Mouse (Mus musculus) kidney, embryonic 15.5 days (tissue): ENCODE results near the gene Reep6. TPM values are rescaled to one million over a fixed set of nuclear protein-coding genes. Genes with fewer than 3 reads are reported as not detected.
"Not testable (repeated sequence)": the region's sequence is repeated elsewhere in the genome, so short reads cannot be mapped to it uniquely, and the experiment has no call there.

Source experiments
- ATAC-seq: fragments of 200-750 bp; cut with Nextera tagmentation; replicated peaks from 2 replicates; pipeline ENCODE4 v1.8.0; 2017; ENCODE audit warnings: moderate TSS enrichment; ENCODE audit not compliant: low FRiP score
- H3K27ac ChIP-seq: fragments of 300-500 bp; sonication (generic); 2 replicates; pipeline ENCODE4 v1.5.1; 2015; ENCODE audit warnings: mild to moderate bottlenecking, inconsistent platforms
- H3K27me3 ChIP-seq: fragments of 300-500 bp; sonication (generic); 2 replicates; pipeline ENCODE4 v1.6.1; 2015; ENCODE audit warnings: inconsistent platforms
- H3K36me3 ChIP-seq: fragments of 300-500 bp; sonication (generic); 2 replicates; pipeline ENCODE4 v1.6.1; 2015; ENCODE audit warnings: inconsistent platforms
- H3K4me1 ChIP-seq: fragments of 300-500 bp; sonication (generic); 2 replicates; pipeline ENCODE4 v1.6.1; 2015; ENCODE audit warnings: inconsistent platforms
- H3K4me2 ChIP-seq: fragments of 300-500 bp; sonication (generic); 2 replicates; pipeline ENCODE4 v1.6.1; 2015; ENCODE audit warnings: moderate library complexity, mild to moderate bottlenecking, inconsistent platforms
- H3K4me3 ChIP-seq: fragments of 300-500 bp; sonication (generic); replicated peaks from 2 replicates; pipeline ENCODE4 v1.5.1; 2015; ENCODE audit warnings: mild to moderate bottlenecking, inconsistent platforms
- H3K9ac ChIP-seq: fragments of 300-500 bp; sonication (generic); 2 replicates; pipeline ENCODE4 v1.6.1; 2015; ENCODE audit warnings: mild to moderate bottlenecking, inconsistent platforms
- H3K9me3 ChIP-seq: fragments of 300-500 bp; sonication (generic); replicated peaks from 2 replicates; pipeline ENCODE4 v1.6.1; 2016; ENCODE audit warnings: inconsistent platforms
- WGBS: fragments of 180-500 bp; shearing (Covaris S2); methylation state at CpG from one replicate; pipeline ENCODE4 v1.1.7; 2015; ENCODE audit warnings: mixed read lengths; 5-methylcytosine and 5-hydroxymethylcytosine counted together
- polyA plus RNA-seq: library from polyadenylated mRNA; unstranded; fragments of >200 nt; fragmentation: Nextera tagmentation; extraction: Ambion mirVana; gene quantifications from 2 replicates; pipeline ENCODE4 v1.2.1, GENCODE M21; 2015

Reep6 gene
- polyA plus RNA-seq, 1 experiment from 2014 or later = 10.5 TPM

DNA sequence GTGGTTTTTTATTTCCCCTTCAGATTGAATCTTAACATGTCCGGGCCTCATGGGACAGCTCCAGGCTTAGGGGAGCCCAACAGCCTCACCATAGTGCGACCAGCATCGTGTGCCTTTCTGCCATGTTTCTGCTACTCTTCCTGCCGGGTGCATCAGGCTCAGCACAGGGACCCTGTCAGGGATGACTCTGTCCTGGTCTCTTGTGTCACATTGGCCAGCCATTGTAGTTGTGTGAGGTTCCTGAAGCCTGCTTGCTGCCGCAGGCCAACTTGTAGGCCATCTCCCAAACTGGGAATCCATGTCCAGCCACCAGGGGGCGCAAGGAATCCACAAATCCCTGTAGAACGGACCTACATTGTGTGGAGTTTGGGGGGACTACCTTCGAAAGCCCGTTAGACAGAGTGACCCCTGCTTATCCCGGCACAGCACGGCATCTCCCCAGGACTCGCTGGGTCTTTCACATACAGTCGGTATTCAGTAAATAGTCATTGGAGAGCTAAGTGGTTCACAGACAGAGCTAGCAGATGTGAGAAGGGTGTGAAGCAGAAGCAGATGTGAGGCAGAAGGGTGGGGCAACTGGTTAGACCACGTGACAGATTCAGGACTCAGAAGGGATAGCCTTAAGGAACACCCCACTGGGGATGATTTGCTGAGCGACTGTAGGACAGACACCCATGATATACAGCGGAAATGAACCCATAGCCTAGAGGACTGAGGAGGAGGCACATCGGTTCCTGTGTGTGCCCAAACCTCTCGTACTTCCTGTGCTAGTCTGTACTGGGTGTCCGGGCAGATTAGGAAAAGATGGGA lies 10.4 kb downstream of the Reep6 start:
- H3K27me3 ChIP-seq = peaks cover 58% of the 10 kb centered on the region
- no peaks in the 10 kb centered on the region for H3K9me3 ChIP-seq
- ATAC-seq = no peak
- H3K4me2 ChIP-seq = peak overlapping the region; percentile 25; the same call in 1 of the 2 replicates
- H3K36me3 ChIP-seq = no peaks in the 10 kb centered on the region
- peaks cover 48% of the 10 kb centered on the region for H3K4me1 ChIP-seq
- H3K27ac ChIP-seq = no peak overlapping the region
- no peak overlapping the region for H3K9ac ChIP-seq
- H3K4me3 ChIP-seq = peak overlapping the region; percentile 10
- 20% methylated on average over 19 of the region's 19 CpGs for WGBS

DNA sequence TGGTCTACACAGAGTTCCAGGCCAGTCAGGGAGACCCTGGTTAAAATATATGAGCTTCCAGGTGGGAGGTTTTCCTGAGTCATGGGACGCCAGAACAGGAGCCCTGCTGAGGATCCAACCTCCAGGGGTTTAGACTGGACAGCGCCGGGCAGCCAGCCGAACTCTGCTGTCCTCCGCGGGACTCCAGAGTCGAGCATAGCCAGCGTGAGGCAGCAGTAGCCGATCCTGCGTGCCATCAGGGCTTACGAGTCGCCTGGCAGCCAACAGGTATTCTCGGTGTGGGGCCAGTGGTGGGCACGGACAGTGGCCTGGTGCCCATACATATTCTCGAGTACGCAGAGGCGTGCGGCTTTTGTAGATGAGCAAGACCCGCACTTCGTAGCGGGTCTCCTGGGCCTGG lies 11.3 kb downstream of the Reep6 start:
- 15% methylated on average over 21 of the region's 21 CpGs for WGBS
- Histone ChIP-seq H3K9ac (no peak overlapping the region), H3K27ac (no peak overlapping the region), H3K4me1 (peaks cover 52% of the 10 kb centered on the region), H3K4me3 (no peak overlapping the region), H3K4me2 (no peak overlapping the region), H3K27me3 (peaks cover 67% of the 10 kb centered on the region), H3K36me3 (no peaks in the 10 kb centered on the region), H3K9me3 (no peaks in the 10 kb centered on the region)
- ATAC-seq = no peak

DNA sequence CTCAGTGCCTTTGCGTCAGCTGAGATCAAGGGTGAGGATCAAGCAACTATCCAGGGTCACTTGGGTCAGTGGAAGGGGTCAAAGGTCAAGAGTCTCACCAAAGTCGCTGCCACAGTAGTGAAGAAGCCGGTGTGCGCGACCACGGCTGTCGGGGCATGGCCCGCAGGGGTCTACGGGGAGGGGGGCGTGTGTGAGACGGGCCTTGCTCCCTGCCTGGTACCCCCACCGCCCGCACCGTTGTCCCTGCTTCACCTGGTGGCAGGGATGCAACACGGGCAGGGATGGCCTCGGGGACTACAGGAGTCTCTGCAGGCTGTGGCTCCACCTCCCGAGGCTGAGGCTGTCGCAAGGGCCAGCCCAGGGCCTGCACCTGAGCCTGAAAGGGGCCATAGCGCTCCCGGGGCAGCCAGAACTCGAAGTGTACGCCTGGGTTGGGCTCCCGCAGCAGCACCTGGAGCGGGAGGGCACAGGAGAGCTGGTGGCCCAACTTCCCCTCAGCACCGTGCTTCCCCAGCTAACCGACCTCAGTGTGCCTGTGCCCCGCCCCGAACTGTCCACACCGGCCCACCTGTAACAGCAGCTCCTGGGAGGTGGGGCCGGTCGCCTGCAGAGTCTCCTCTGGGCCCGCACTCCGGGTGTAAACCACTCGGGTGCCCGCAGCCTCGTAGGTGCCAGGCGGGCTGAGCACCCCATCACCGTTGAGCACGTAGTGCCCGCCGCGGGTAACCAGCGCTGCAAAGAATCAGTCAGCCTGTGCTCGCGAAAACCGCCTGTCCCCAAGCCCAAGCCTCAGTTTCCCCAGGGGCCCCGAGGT lies 11.9 kb downstream of the Reep6 start:
- no peak for ATAC-seq
- H3K9ac ChIP-seq = no peak overlapping the region
- no peak overlapping the region for H3K27ac ChIP-seq
- no peaks in the 10 kb centered on the region for H3K36me3 ChIP-seq
- H3K9me3 ChIP-seq = no peaks in the 10 kb centered on the region
- H3K4me3 ChIP-seq = peak overlapping the region; percentile 37
- H3K4me2 ChIP-seq = peak overlapping the region; percentile 63
- H3K4me1 ChIP-seq = peaks cover 52% of the 10 kb centered on the region
- 4% methylated on average over 47 of the region's 47 CpGs for WGBS
- H3K27me3 ChIP-seq = peaks cover 74% of the 10 kb centered on the region

DNA sequence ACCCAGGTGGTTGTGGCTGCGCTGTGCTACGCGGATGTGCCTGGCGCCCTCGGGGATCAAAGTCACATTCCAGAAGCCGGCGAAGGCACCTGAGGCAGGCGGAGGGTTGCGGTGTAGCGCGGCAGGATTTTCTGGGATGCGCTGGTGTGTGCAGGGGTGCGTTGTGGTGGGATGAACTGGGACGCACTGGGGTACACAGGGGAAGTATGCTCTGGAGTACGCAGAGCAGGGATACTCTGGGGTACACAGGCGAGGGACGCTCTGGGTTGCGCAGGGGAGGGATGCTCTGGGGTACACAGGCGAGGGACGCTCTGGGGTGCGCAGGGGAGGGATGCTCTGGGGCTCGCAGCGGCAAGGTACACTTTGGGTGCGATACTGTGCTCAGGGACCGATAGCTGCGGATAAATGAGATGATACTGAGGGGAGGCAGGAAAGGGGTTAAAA lies 12.6 kb downstream of the Reep6 start:
- 3% methylated on average over 26 of the region's 26 CpGs for WGBS
- H3K27ac ChIP-seq = no peak overlapping the region
- no peaks in the 10 kb centered on the region for H3K9me3 ChIP-seq
- no peak overlapping the region for H3K9ac ChIP-seq
- 0 out of 2 replicates have a peak, but pooled peaks have one; percentile 5 for ATAC-seq
- H3K4me1 ChIP-seq = peaks cover 53% of the 10 kb centered on the region
- peak overlapping the region; percentile 63 for H3K4me2 ChIP-seq
- peaks cover 80% of the 10 kb centered on the region for H3K27me3 ChIP-seq
- H3K36me3 ChIP-seq = no peaks in the 10 kb centered on the region
- H3K4me3 ChIP-seq = peak overlapping the region; percentile 37

DNA sequence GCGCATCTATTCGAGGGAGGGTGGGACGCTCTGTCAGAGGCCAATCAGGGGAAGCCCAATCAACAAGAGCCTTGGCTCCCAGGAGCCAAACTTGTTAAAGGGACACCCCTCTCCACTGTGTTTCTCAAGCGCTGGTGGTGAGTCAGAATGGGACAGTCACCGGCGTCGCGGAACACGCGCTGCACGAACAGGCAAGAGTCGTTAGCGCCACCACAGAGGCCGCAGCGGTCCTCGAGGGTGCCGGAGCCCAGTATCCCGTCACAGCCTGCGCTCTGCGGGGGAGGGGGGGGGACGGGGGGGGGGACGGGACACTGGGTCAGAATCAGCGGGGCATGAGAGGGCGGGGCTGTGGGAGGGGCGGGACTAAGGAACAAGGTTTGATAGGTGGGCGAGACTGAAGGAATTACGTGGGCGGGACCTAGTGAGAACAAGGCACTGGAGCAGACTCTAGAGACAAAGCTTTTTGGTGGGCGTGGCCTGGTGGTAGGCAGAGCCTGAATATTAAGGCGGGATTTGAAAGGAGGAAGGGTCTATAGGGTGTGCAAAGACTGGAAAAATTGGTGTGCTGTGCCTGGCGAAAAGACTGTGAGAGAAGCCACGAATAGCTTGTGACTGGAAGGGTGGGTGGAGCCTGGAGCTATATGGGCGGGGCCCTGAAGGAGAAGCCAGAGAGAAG lies 13.1 kb downstream of the Reep6 start:
- 1% methylated on average over 28 of the region's 33 CpGs for WGBS
- peak; percentile 68 for ATAC-seq
- Histone ChIP-seq H3K27ac (no peak overlapping the region), H3K27me3 (peaks cover 86% of the 10 kb centered on the region), H3K36me3 (no peaks in the 10 kb centered on the region), H3K4me1 (peaks cover 59% of the 10 kb centered on the region), H3K9me3 (no peaks in the 10 kb centered on the region), H3K4me2 (peak overlapping the region; percentile 63), H3K9ac (0 out of 2 replicates have a peak overlapping the region, but pooled peaks have one; percentile 8), H3K4me3 (peak overlapping the region; percentile 37)

DNA sequence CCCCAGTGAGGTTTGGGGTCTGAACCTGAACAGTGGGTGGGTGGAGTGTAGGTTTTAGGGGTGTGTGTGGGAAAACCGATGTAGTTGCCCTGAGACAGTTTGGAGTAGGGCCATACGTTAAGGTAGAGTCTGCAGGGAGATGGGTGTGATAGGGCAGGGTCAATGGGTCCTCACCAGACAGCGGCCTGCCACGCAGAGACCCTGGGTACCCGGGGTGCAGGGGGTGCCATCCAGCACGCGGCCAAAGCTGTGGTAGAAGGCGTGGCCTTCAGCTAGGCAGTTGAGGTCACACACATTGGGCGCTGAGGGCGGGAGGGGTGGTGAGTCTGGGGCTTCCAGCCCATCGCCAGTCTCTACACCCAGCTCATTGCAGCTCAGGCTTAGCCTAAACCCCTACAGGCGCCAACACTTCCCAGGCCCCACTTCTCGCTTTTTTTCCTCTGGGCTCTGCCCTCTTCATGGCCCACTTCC lies 13.7 kb downstream of the Reep6 start:
- Histone ChIP-seq H3K27ac (peak overlapping the region; percentile 22; the same call in 1 of the 2 replicates), H3K4me2 (peak overlapping the region; percentile 63), H3K4me3 (peak overlapping the region; percentile 37), H3K27me3 (peaks cover 88% of the 10 kb centered on the region), H3K4me1 (peaks cover 64% of the 10 kb centered on the region), H3K36me3 (no peaks in the 10 kb centered on the region), H3K9me3 (no peaks in the 10 kb centered on the region), H3K9ac (0 out of 2 replicates have a peak overlapping the region, but pooled peaks have one; percentile 8)
- ATAC-seq = peak; percentile 26
- 24% methylated on average over 13 of the region's 13 CpGs for WGBS

DNA sequence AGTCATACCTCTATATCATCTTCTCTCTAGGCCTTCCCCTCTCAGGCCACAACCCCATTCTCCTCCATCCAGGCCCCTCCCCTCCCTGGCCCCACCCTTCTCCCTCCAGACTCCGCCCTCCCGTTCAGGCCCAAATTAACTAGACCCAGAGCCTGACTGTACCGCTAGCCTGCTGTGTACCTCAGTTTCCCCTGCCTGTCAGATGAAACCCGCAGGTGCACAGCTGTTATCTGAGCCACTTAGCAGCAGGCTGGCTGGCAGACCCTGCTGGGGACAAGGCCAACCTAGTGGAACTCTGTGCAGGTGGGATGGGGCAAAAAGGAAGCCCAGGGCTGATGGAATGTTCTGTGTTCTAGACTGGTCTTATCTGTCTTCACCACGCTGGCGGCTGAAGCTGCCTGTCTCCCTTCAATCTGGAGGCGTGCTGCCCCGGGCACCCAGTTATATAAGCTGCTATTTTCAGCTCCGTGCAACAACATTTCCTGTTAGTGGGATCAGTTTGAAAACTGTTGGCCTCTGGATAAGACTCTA lies 14.4 kb downstream of the Reep6 start:
- Histone ChIP-seq H3K4me2 (no peak overlapping the region), H3K9me3 (no peaks in the 10 kb centered on the region), H3K27ac (no peak overlapping the region), H3K27me3 (peaks cover 95% of the 10 kb centered on the region), H3K9ac (no peak overlapping the region), H3K4me1 (peaks cover 72% of the 10 kb centered on the region), H3K4me3 (no peak overlapping the region), H3K36me3 (no peaks in the 10 kb centered on the region)
- ATAC-seq = 0 out of 2 replicates have a peak, but pooled peaks have one; percentile 9
- WGBS = 47% methylated on average over 9 of the region's 9 CpGs

- Histone ChIP-seq H3K36me3 (no peaks in the 10 kb centered on the region), H3K27ac (no peak overlapping the region), H3K27me3 (peaks cover 100% of the 10 kb centered on the region), H3K4me2 (peak overlapping the region; percentile 23), H3K4me1 (peaks cover 73% of the 10 kb centered on the region), H3K4me3 (no peak overlapping the region; the same call in 1 of the 2 replicates), H3K9ac (no peak overlapping the region), H3K9me3 (no peaks in the 10 kb centered on the region)
- WGBS = 2% methylated on average over 16 of the region's 16 CpGs
- ATAC-seq = no peak
These were observed 15.4 kb downstream of the Reep6 start for GRCm38 (mm10) chr10:80345122-80345521.

DNA sequence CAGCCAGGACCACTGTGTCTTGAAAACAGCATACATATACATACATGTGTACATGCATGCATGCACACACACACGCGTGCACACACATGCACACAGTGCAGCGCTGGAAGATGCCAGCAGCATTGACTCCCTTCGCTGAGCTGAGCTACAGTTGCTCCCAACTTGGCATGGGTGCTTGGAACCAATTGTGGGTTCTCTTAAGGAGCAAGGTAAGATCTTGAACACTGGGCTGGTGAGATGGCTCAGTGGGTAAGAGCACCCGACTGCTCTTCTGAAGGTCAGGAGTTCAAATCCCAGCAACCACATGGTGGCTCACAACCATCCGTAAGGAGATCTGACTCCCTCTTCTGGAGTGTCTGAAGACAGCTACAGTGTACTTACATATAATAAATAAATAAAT lies 16.2 kb downstream of the Reep6 start:
- Histone ChIP-seq H3K4me1 (peaks cover 67% of the 10 kb centered on the region), H3K27me3 (peaks cover 100% of the 10 kb centered on the region)
- H3K4me2 ChIP-seq, H3K9me3 ChIP-seq, H3K4me3 ChIP-seq, H3K27ac ChIP-seq, ATAC-seq, H3K9ac ChIP-seq, H3K36me3 ChIP-seq: not testable (repeated sequence)
- WGBS = 80% methylated on average over 6 of the region's 6 CpGs

DNA sequence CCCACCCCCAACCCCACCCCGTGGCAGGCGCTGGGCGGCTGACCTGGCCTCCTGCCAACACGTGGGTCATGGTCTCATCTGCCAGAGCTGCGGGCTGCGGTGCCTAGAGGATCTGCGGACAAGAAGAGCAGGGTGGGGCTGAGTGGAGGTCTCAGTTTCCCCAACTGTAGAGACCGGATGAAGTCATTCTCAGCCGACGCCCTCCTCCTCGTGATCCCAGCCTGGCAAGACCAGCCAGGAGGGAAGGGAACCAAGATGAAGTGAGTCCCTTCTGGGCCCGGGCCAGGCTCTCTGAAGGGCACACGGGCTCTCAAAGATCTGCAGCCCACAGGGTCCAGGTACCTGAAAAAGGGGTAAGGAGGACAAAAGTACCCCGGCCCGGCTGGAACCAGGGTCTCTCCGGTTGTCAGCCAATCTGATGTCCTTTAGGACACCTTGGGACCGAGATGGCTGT lies 17.8 kb downstream of the Reep6 start:
- 0 out of 2 replicates have a peak overlapping the region, but pooled peaks have one; percentile 7 for H3K9ac ChIP-seq
- WGBS = 11% methylated on average over 17 of the region's 17 CpGs
- no peaks in the 10 kb centered on the region for H3K36me3 ChIP-seq
- H3K27me3 ChIP-seq = peaks cover 100% of the 10 kb centered on the region
- H3K4me1 ChIP-seq = peaks cover 51% of the 10 kb centered on the region
- H3K4me3 ChIP-seq = peak overlapping the region; percentile 31
- no peak for ATAC-seq
- no peaks in the 10 kb centered on the region for H3K9me3 ChIP-seq
- no peak overlapping the region for H3K27ac ChIP-seq
- peak overlapping the region; percentile 55 for H3K4me2 ChIP-seq

- Histone ChIP-seq H3K4me2 (peak within 1 kb of the TSS; percentile 55), H3K9me3 (no peaks in the 10 kb centered on the region), H3K27me3 (peaks cover 100% of the 10 kb centered on the region), H3K27ac (no peak within 1 kb of the TSS), H3K4me3 (peak within 1 kb of the TSS; percentile 31), H3K9ac (0 out of 2 replicates have a peak within 1 kb of the TSS, but pooled peaks have one; percentile 7), H3K36me3 (no peaks in the 10 kb centered on the region), H3K4me1 (peaks cover 51% of the 10 kb centered on the region)
- ATAC-seq = no peak
- under 1% methylated on average over 42 of the region's 42 CpGs for WGBS
These were observed 18.6 kb downstream of the Reep6 start, which contains the start of gene Adamtsl5 for GRCm38 (mm10) chr10:80348244-80348781. TSS of gene Adamtsl5 (minus strand) at chr10:80348412.
